Mouse (Mus musculus) kidney, embryonic 15.5 days (tissue): ENCODE measurements around the gene Tfpt. TPM values are rescaled to one million over a fixed set of nuclear protein-coding genes. Genes with fewer than 3 reads are reported as not detected.

Experiments used
- ATAC-seq: fragments of 200-750 bp; cut with Nextera tagmentation; replicated peaks from 2 replicates; pipeline ENCODE4 v1.8.0; 2017; ENCODE audit warnings: moderate TSS enrichment; ENCODE audit not compliant: low FRiP score
- H3K27ac ChIP-seq: fragments of 300-500 bp; sonication (generic); 2 replicates; pipeline ENCODE4 v1.5.1; 2015; ENCODE audit warnings: mild to moderate bottlenecking, inconsistent platforms
- H3K27me3 ChIP-seq: fragments of 300-500 bp; sonication (generic); 2 replicates; pipeline ENCODE4 v1.6.1; 2015; ENCODE audit warnings: inconsistent platforms
- H3K36me3 ChIP-seq: fragments of 300-500 bp; sonication (generic); 2 replicates; pipeline ENCODE4 v1.6.1; 2015; ENCODE audit warnings: inconsistent platforms
- H3K4me1 ChIP-seq: fragments of 300-500 bp; sonication (generic); 2 replicates; pipeline ENCODE4 v1.6.1; 2015; ENCODE audit warnings: inconsistent platforms
- H3K4me2 ChIP-seq: fragments of 300-500 bp; sonication (generic); 2 replicates; pipeline ENCODE4 v1.6.1; 2015; ENCODE audit warnings: moderate library complexity, mild to moderate bottlenecking, inconsistent platforms
- H3K4me3 ChIP-seq: fragments of 300-500 bp; sonication (generic); replicated peaks from 2 replicates; pipeline ENCODE4 v1.5.1; 2015; ENCODE audit warnings: mild to moderate bottlenecking, inconsistent platforms
- H3K9ac ChIP-seq: fragments of 300-500 bp; sonication (generic); 2 replicates; pipeline ENCODE4 v1.6.1; 2015; ENCODE audit warnings: mild to moderate bottlenecking, inconsistent platforms
- H3K9me3 ChIP-seq: fragments of 300-500 bp; sonication (generic); replicated peaks from 2 replicates; pipeline ENCODE4 v1.6.1; 2016; ENCODE audit warnings: inconsistent platforms
- WGBS: fragments of 180-500 bp; shearing (Covaris S2); methylation state at CpG from one replicate; pipeline ENCODE4 v1.1.7; 2015; ENCODE audit warnings: mixed read lengths; 5-methylcytosine and 5-hydroxymethylcytosine counted together
- polyA plus RNA-seq: library from polyadenylated mRNA; unstranded; fragments of >200 nt; fragmentation: Nextera tagmentation; extraction: Ambion mirVana; gene quantifications from 2 replicates; pipeline ENCODE4 v1.2.1, GENCODE M21; 2015

The Tfpt gene
- polyA plus RNA-seq, result 22.6 and 23.9 TPM in 2 replicates

- H3K9ac ChIP-seq, result peak within 1 kb of the TSS; percentile 77
- 1% methylated on average over 47 of the region's 47 CpGs for WGBS
- peak; percentile 92 for ATAC-seq
- H3K4me1 ChIP-seq, result peaks cover 24% of the 10 kb centered on the region
- no peaks in the 10 kb centered on the region for H3K27me3 ChIP-seq
- no peaks in the 10 kb centered on the region for H3K9me3 ChIP-seq
- peak within 1 kb of the TSS; percentile 91 for H3K4me2 ChIP-seq
- peak within 1 kb of the TSS; percentile 76 for H3K4me3 ChIP-seq
- H3K36me3 ChIP-seq, result peaks cover 58% of the 10 kb centered on the region
- H3K27ac ChIP-seq, result peak within 1 kb of the TSS; percentile 90
Measured at GRCm38 (mm10) chr7:3629543-3630477, at the start of gene Tfpt, which contains the start of gene Prpf31. Tfpt (minus strand) TSS chr7:3629929. Prpf31 (plus strand) TSS chr7:3629985.

GRCm38 (mm10) chr7:3677342-3677741 lies 47.6 kb upstream of the Tfpt start, which contains the start of gene Tmc4:
Tmc4 (minus strand) TSS chr7:3677553.
- H3K4me3 ChIP-seq, result peak within 1 kb of the TSS; percentile 28
- no peaks in the 10 kb centered on the region for H3K4me1 ChIP-seq
- H3K27me3 ChIP-seq, result no peaks in the 10 kb centered on the region
- no peak within 1 kb of the TSS for H3K27ac ChIP-seq
- peaks cover 36% of the 10 kb centered on the region for H3K36me3 ChIP-seq
- 47% methylated on average over 9 of the region's 9 CpGs for WGBS
- H3K9me3 ChIP-seq, result no peaks in the 10 kb centered on the region
- peak; percentile 57; the same call in 1 of the 2 replicates for ATAC-seq
- peak within 1 kb of the TSS; percentile 41 for H3K4me2 ChIP-seq
- H3K9ac ChIP-seq, result peak within 1 kb of the TSS; percentile 11; the same call in 1 of the 2 replicates

- Histone ChIP-seq H3K4me2 (peak overlapping the region; percentile 41), H3K4me3 (peak overlapping the region; percentile 28; the same call in 1 of the 2 replicates), H3K4me1 (no peaks in the 10 kb centered on the region), H3K36me3 (peaks cover 27% of the 10 kb centered on the region), H3K27ac (no peak overlapping the region), H3K27me3 (no peaks in the 10 kb centered on the region), H3K9me3 (no peaks in the 10 kb centered on the region), H3K9ac (no peak overlapping the region)
- ATAC-seq, result no peak
- WGBS, result 90% methylated on average over 12 of the region's 12 CpGs
Measured at GRCm38 (mm10) chr7:3676371-3676770, 46.6 kb upstream of the Tfpt start.

GRCm38 (mm10) chr7:3675228-3675548 lies 45.5 kb upstream of the Tfpt start:
- H3K9me3 ChIP-seq, result no peaks in the 10 kb centered on the region
- H3K36me3 ChIP-seq, result peaks cover 19% of the 10 kb centered on the region
- H3K4me1 ChIP-seq, result no peaks in the 10 kb centered on the region
- 82% methylated on average over 3 of the region's 3 CpGs for WGBS
- no peak overlapping the region for H3K27ac ChIP-seq
- no peaks in the 10 kb centered on the region for H3K27me3 ChIP-seq
- H3K4me2 ChIP-seq, result no peak overlapping the region
- no peak for ATAC-seq
- no peak overlapping the region for H3K9ac ChIP-seq
- H3K4me3 ChIP-seq, result no peak overlapping the region

- H3K9ac ChIP-seq, result no peak overlapping the region
- no peak overlapping the region for H3K4me2 ChIP-seq
- H3K4me3 ChIP-seq, result no peak overlapping the region
- H3K27me3 ChIP-seq, result no peaks in the 10 kb centered on the region
- H3K36me3 ChIP-seq, result peaks cover 18% of the 10 kb centered on the region
- H3K9me3 ChIP-seq, result no peaks in the 10 kb centered on the region
- WGBS, result 73% methylated on average over 10 of the region's 10 CpGs
- no peak overlapping the region for H3K27ac ChIP-seq
- no peaks in the 10 kb centered on the region for H3K4me1 ChIP-seq
- ATAC-seq, result peak; percentile 83
Measured at GRCm38 (mm10) chr7:3674507-3675227, 44.9 kb upstream of the Tfpt start.

- no peak for ATAC-seq
- H3K36me3 ChIP-seq, result peaks cover 22% of the 10 kb centered on the region
- H3K9me3 ChIP-seq, result no peaks in the 10 kb centered on the region
- peak overlapping the region; percentile 1; the same call in 1 of the 2 replicates for H3K9ac ChIP-seq
- WGBS, result 22% methylated on average over 14 of the region's 14 CpGs
- peak overlapping the region; percentile 67 for H3K27ac ChIP-seq
- no peaks in the 10 kb centered on the region for H3K27me3 ChIP-seq
- H3K4me2 ChIP-seq, result peak overlapping the region; percentile 45
- peak overlapping the region; percentile 24 for H3K4me3 ChIP-seq
- H3K4me1 ChIP-seq, result peaks cover 33% of the 10 kb centered on the region
Measured at GRCm38 (mm10) chr7:3666921-3667391, 37.2 kb upstream of the Tfpt start.

- Histone ChIP-seq H3K9me3 (no peaks in the 10 kb centered on the region), H3K27ac (peak within 1 kb of the TSS; percentile 93), H3K4me1 (peaks cover 33% of the 10 kb centered on the region), H3K4me3 (peak within 1 kb of the TSS; percentile 82), H3K4me2 (peak within 1 kb of the TSS; percentile 66), H3K9ac (peak within 1 kb of the TSS; percentile 79), H3K27me3 (no peaks in the 10 kb centered on the region), H3K36me3 (peaks cover 37% of the 10 kb centered on the region)
- ATAC-seq, result peak; percentile 98
- WGBS, result 4% methylated on average over 45 of the region's 45 CpGs
Measured at GRCm38 (mm10) chr7:3665215-3666114, 35.7 kb upstream of the Tfpt start, which contains the start of gene Leng1. Leng1 (minus strand) TSS chr7:3665840.

- Histone ChIP-seq H3K4me2 (peak overlapping the region; percentile 66), H3K27me3 (no peaks in the 10 kb centered on the region), H3K9me3 (no peaks in the 10 kb centered on the region), H3K36me3 (peaks cover 44% of the 10 kb centered on the region), H3K27ac (peak overlapping the region; percentile 93), H3K9ac (peak overlapping the region; percentile 79), H3K4me1 (peaks cover 33% of the 10 kb centered on the region), H3K4me3 (peak overlapping the region; percentile 82)
- peak; percentile 30 for ATAC-seq
- WGBS, result 29% methylated on average over 15 of the region's 15 CpGs
Measured at GRCm38 (mm10) chr7:3664524-3665214, 34.9 kb upstream of the Tfpt start.

- Histone ChIP-seq H3K27ac (no peak overlapping the region), H3K27me3 (no peaks in the 10 kb centered on the region), H3K36me3 (peaks cover 99% of the 10 kb centered on the region), H3K9ac (no peak overlapping the region), H3K4me3 (no peak overlapping the region), H3K4me1 (peaks cover 4% of the 10 kb centered on the region), H3K4me2 (no peak overlapping the region), H3K9me3 (no peaks in the 10 kb centered on the region)
- 93% methylated on average over 14 of the region's 14 CpGs for WGBS
- ATAC-seq, result no peak
Measured at GRCm38 (mm10) chr7:3658578-3658977, 28.8 kb upstream of the Tfpt start.

GRCm38 (mm10) chr7:3656966-3657365 lies 27.2 kb upstream of the Tfpt start:
- no peaks in the 10 kb centered on the region for H3K9me3 ChIP-seq
- H3K36me3 ChIP-seq, result peaks cover 100% of the 10 kb centered on the region
- no peak for ATAC-seq
- no peak overlapping the region for H3K9ac ChIP-seq
- no peak overlapping the region for H3K4me2 ChIP-seq
- H3K4me1 ChIP-seq, result no peaks in the 10 kb centered on the region
- no peak overlapping the region for H3K27ac ChIP-seq
- H3K4me3 ChIP-seq, result no peak overlapping the region
- 87% methylated on average over 4 of the region's 4 CpGs for WGBS
- no peaks in the 10 kb centered on the region for H3K27me3 ChIP-seq

- Histone ChIP-seq H3K4me3 (peak overlapping the region; percentile 99), H3K4me2 (peak overlapping the region; percentile 76), H3K27me3 (no peaks in the 10 kb centered on the region), H3K9ac (peak overlapping the region; percentile 100), H3K36me3 (peaks cover 49% of the 10 kb centered on the region), H3K4me1 (peaks cover 38% of the 10 kb centered on the region), H3K27ac (no peak overlapping the region), H3K9me3 (no peaks in the 10 kb centered on the region)
- no peak for ATAC-seq
- 57% methylated on average over 4 of the region's 4 CpGs for WGBS
Measured at GRCm38 (mm10) chr7:3646641-3647040, 16.9 kb upstream of the Tfpt start.
